Mouse (Mus musculus) heart, embryonic 14.5 days (tissue): ENCODE data around the gene Prkar2b. TPM values are rescaled to one million over a fixed set of nuclear protein-coding genes. Genes with fewer than 3 reads are reported as not detected.
A peak's percentile ranks its signal among the peaks of the same experiment; 100 is the strongest.

ENCODE experiments used
- ATAC-seq: fragments of 200-750 bp; cut with Nextera tagmentation; 2 replicates; pipeline ENCODE4 v1.8.0; 2017; ENCODE audit warnings: low read depth, moderate TSS enrichment; ENCODE audit not compliant: insufficient number of reproducible peaks, insufficient read depth, low FRiP score
- H3K27ac ChIP-seq, 2 experiments: fragments of 200-500 bp in 1 of 2; fragments of 300-500 bp in 1 of 2; sonication (generic) in 1 of 2; replicated peaks in 1 of 2; 2 replicates each; pipeline ENCODE4 v1.5.1; 2012 to 2014; ENCODE audit warnings: low read depth in 2 of 2, low read length in 2 of 2, control low read depth in 1 of 2, mild to moderate bottlenecking in 1 of 2, mixed read lengths in 1 of 2; ENCODE audit not compliant: control insufficient read depth in 1 of 2, insufficient read depth in 1 of 2
- H3K27me3 ChIP-seq: fragments of 300-500 bp; sonication (generic); 2 replicates; pipeline ENCODE4 v1.6.1; 2014; ENCODE audit warnings: mild to moderate bottlenecking, low read length, control low read depth; ENCODE audit not compliant: control insufficient read depth, insufficient read depth
- H3K36me3 ChIP-seq: fragments of 300-500 bp; sonication (generic); 2 replicates; pipeline ENCODE4 v1.6.1; 2014; ENCODE audit warnings: mild to moderate bottlenecking, control low read depth, low read length, mixed read lengths; ENCODE audit not compliant: control insufficient read depth, insufficient read depth
- H3K4me1 ChIP-seq, 2 experiments: fragments of 200-500 bp in 1 of 2; fragments of 300-500 bp in 1 of 2; sonication (generic) in 1 of 2; 2 replicates each; pipeline ENCODE4 v1.6.1; 2012 to 2014; ENCODE audit warnings: low read length in 2 of 2, control low read depth in 1 of 2, mixed read lengths in 1 of 2; ENCODE audit not compliant: control insufficient read depth in 2 of 2, insufficient read depth in 2 of 2
- H3K4me2 ChIP-seq: fragments of 300-500 bp; sonication (generic); 2 replicates; pipeline ENCODE4 v1.6.1; 2014; ENCODE audit warnings: mild to moderate bottlenecking, low read length
- H3K4me3 ChIP-seq, 2 experiments: fragments of 200-500 bp in 1 of 2; fragments of 300-500 bp in 1 of 2; sonication (generic) in 1 of 2; 2 replicates each; pipeline ENCODE4 v1.5.1; 2012 to 2014; ENCODE audit warnings: low read length in 2 of 2, mild to moderate bottlenecking in 2 of 2, control low read depth in 1 of 2, low read depth in 1 of 2, moderate library complexity in 1 of 2; ENCODE audit not compliant: control insufficient read depth in 1 of 2, insufficient read depth in 1 of 2
- H3K9ac ChIP-seq: fragments of 300-500 bp; sonication (generic); 2 replicates; pipeline ENCODE4 v1.6.1; 2014; ENCODE audit warnings: mild to moderate bottlenecking, low read length
- H3K9me3 ChIP-seq: fragments of 300-500 bp; sonication (generic); 2 replicates; pipeline ENCODE4 v1.6.1; 2016; ENCODE audit warnings: low read length, control low read depth; ENCODE audit not compliant: control insufficient read depth
- WGBS: fragments of 180-500 bp; shearing (Covaris S2); extraction: QIAGEN DNeasy Blood & Tissue Kit; methylation state at CpG from one replicate; pipeline ENCODE4 v1.1.7; 2014; 5-methylcytosine and 5-hydroxymethylcytosine counted together
- polyA plus RNA-seq: library from polyadenylated mRNA; unstranded; fragments of >200 nt; fragmentation: Nextera tagmentation; extraction: Ambion mirVana; gene quantifications from 2 replicates; pipeline ENCODE4 v1.2.1, GENCODE M21; 2014

Gene Prkar2b
- polyA plus RNA-seq, 1 experiment from 2014 or later, result 14.7 TPM

DNA sequence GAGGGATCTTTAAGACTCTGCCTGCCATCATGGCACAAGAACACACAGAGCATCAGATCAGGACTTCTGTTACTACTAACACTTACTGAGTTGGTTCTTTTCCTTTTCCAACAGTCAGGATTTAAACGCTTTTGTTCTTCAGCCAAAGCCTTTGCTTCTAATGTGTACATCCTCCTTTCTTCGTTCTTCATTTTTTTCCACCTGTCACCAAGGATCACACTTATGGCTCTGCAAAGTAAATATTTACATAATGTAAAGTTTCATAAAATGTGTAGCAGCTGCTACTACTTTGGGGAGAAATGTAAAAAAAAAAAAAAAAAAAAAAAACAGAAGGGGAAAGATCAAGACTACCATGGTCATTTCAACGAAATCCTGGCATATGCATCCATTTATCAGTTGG lies 132.6 kb downstream of the Prkar2b start:
- no peak overlapping the region for H3K9ac ChIP-seq
- no peaks in the 10 kb centered on the region for H3K27me3 ChIP-seq
- H3K4me3 ChIP-seq, result no peak overlapping the region
- WGBS, result 81% methylated on average over 3 of the region's 3 CpGs
- H3K4me2 ChIP-seq, result no peak overlapping the region
- ATAC-seq, result no peak
- H3K9me3 ChIP-seq, result no peaks in the 10 kb centered on the region
- H3K27ac ChIP-seq, result no peak overlapping the region
- H3K36me3 ChIP-seq, result peaks cover 96% of the 10 kb centered on the region
- H3K4me1 ChIP-seq, result no peaks in the 10 kb centered on the region

DNA sequence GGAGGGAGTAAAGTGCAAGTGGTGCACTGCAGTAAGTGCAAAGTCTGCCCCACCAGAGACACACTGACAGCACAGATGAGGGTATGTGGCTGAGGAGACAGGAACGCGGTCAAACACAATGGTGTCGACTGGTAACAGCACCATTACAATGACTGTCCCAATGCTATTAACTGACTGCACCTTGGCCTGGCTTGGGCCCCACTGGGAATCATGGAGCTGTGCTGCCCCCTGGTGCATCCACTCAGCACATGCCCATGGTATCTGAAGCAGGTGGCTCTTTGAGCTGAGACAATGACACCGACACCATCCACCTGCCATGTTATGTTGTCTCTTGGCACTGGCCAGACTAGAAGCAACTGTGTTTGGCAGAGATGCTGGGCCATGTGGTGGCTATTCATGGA lies 134.4 kb downstream of the Prkar2b start:
- Histone ChIP-seq H3K27ac (no peak overlapping the region), H3K36me3 (peaks cover 86% of the 10 kb centered on the region)
- no peak for ATAC-seq

DNA sequence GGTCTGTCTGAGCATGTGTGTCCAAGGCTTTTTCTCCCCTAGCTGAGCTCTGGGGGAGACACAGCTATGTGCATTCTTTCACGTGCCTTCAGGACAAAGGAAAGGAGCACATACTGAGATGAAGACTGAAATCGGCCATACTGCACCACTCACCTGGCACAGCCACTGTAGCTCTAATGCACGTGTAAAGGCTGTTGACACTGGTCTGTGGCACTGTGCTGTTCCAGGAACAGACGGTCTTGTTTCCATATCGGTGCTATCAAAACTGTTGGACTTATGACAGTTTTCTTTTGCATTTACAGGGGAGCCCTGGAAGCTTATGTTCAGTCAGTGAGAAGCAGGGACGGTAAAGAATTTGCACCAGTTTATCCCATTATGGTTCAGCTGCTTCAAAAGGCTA lies 135.8 kb downstream of the Prkar2b start:
- no peak overlapping the region for H3K4me3 ChIP-seq
- H3K27ac ChIP-seq, result no peak overlapping the region
- no peak for ATAC-seq
- 85% methylated on average over 6 of the region's 6 CpGs for WGBS
- H3K27me3 ChIP-seq, result no peaks in the 10 kb centered on the region
- H3K9ac ChIP-seq, result no peak overlapping the region
- H3K9me3 ChIP-seq, result no peaks in the 10 kb centered on the region
- H3K4me1 ChIP-seq, result no peaks in the 10 kb centered on the region
- no peak overlapping the region for H3K4me2 ChIP-seq
- H3K36me3 ChIP-seq, result peaks cover 82% of the 10 kb centered on the region

More for the DNA sequence above, 134.4 kb downstream of the Prkar2b start:
- H3K27me3 ChIP-seq, result no peaks in the 10 kb centered on the region
- H3K4me2 ChIP-seq, result no peak overlapping the region
- WGBS, result 45% methylated on average over 4 of the region's 4 CpGs
- H3K9ac ChIP-seq, result no peak overlapping the region
- no peaks in the 10 kb centered on the region for H3K4me1 ChIP-seq
- no peak overlapping the region for H3K4me3 ChIP-seq
- no peaks in the 10 kb centered on the region for H3K9me3 ChIP-seq

DNA sequence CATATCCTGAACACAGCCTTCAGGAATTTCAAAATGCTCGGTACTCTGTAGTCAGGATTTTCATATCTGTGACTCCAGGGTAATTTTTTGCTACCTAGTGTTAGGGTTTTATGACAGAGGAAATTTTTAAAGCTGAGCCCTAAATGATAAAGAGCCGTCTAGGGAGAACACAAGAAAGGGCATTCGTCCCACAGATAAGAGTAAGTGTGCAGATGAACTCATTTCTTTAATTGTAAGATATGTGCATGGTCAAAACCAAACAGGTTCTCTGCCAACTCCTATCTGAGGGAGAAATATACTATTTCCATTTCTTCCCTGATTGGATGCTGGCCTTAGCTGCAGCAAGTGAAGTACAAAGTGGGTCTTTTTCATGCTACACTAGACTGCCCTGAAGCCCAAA lies 137.0 kb downstream of the Prkar2b start:
- 72% methylated on average over 3 of the region's 3 CpGs for WGBS
- no peaks in the 10 kb centered on the region for H3K27me3 ChIP-seq
- no peak overlapping the region for H3K4me3 ChIP-seq
- H3K9ac ChIP-seq, result no peak overlapping the region
- no peaks in the 10 kb centered on the region for H3K4me1 ChIP-seq
- H3K9me3 ChIP-seq, result no peaks in the 10 kb centered on the region
- no peak for ATAC-seq
- peaks cover 81% of the 10 kb centered on the region for H3K36me3 ChIP-seq
- H3K27ac ChIP-seq, result no peak overlapping the region
- H3K4me2 ChIP-seq, result no peak overlapping the region

DNA sequence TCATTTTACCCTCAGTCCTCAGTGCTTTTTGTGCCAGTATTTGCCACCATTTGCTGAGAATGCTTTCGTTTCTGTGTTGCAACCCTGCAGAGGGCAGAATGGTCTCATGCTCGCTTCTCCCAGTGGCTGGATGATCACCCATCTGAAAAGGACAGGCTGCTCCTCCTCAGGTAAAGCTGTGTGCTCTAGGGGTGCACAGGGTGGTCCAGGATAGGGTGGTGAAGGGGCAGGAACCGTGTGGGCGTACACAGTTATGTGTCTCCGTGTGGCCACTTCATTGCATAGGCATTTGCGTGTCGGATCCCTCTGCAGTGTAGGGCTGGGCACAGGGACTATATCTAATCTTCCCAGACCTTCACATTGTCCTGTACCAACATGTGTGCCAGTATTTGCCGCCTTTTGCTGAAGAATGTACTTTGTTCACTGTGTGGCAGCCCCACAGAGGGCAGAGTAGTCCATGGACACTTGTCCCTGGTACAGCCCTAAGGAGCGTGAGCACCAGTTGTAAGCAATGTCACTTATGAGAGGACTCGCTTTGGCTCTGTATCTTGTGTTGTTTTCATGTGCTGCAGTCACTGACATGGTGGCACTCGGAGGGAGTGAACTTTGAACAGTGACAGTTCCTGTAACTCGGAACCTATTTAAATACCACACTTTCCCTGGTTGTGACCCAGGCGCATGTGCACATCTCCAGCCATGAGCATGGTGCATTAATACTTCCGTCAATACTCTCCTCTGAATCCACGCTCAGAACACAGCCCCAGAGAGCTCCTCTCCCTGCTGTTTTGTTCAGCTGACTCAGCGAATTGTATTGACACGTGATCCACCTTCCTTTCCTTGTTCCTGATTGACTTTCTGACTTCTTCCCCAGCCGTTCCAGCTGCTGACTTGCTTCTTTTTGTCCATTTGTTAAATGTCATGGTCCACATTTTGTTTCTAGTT lies 140.4 kb downstream of the Prkar2b start:
- Histone ChIP-seq H3K4me2 (no peak overlapping the region), H3K27me3 (no peaks in the 10 kb centered on the region), H3K4me1 (peaks cover 6 to 13% of the 10 kb centered on the region in 2 experiments), H3K9ac (no peak overlapping the region), H3K9me3 (no peaks in the 10 kb centered on the region), H3K4me3 (no peak overlapping the region), H3K36me3 (peaks cover 50% of the 10 kb centered on the region), H3K27ac (no peak overlapping the region)
- ATAC-seq, result no peak
- WGBS, result 85% methylated on average over 18 of the region's 18 CpGs

DNA sequence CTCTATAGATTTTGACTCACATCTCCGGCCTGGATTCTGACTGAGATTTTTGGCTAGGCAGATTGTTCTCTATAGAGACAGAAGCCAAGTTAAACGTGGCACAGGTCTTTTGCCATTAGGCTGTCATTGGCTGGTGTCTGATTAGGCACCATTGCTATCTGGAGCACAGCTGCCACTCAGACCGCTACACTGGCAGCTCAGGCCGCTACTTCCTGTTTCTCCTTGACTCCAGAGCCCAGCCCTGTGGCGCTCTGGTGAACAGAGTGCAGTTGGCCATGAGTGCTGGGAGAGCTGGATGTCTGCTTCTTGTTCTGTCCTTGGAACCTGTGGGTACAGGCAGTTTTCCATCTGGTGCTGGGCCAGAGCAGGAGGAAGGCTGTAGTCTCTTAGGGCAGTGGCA lies 143.9 kb downstream of the Prkar2b start:
- ATAC-seq, result peak; percentile 74

DNA sequence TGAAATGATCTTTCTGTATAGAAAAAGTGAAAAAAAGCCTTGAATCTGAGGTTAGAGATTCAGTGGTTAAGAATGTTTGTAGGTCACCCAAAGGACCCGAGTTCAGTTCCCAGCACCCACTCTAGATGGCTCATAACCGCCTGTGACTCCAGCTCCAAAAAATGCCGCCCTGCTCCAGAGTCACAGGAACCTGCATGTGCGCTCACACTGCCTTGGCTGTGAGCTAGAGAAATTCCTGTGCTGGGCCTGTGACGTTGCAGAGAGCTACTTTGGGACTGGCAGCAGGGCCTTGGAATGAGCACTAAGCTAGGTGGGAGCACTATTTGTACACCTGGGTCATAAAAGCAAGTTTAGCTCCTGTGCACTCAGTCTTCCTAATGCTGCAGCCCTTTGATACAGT lies 144.4 kb downstream of the Prkar2b start:
- 86% methylated on average over 5 of the region's 5 CpGs for WGBS
- H3K4me1 ChIP-seq, result peaks cover 9 to 16% of the 10 kb centered on the region in 2 experiments

More for the DNA sequence above, 143.9 kb downstream of the Prkar2b start:
- Histone ChIP-seq H3K27ac (peak overlapping the region; percentile 77 to 85), H3K4me1 (peaks cover 9 to 16% of the 10 kb centered on the region in 2 experiments), H3K9me3 (no peaks in the 10 kb centered on the region), H3K4me3 (no peak overlapping the region), H3K27me3 (no peaks in the 10 kb centered on the region), H3K4me2 (no peak overlapping the region), H3K9ac (peak overlapping the region; percentile 34; the same call in 1 of the 2 replicates), H3K36me3 (peaks cover 31% of the 10 kb centered on the region; the same call in 1 of the 2 replicates)
- 30% methylated on average over 5 of the region's 5 CpGs for WGBS

More for the DNA sequence above, 144.4 kb downstream of the Prkar2b start:
- no peak overlapping the region for H3K4me3 ChIP-seq
- no peaks in the 10 kb centered on the region for H3K27me3 ChIP-seq
- H3K9me3 ChIP-seq, result no peaks in the 10 kb centered on the region
- no peak overlapping the region for H3K4me2 ChIP-seq
- peaks cover 26% of the 10 kb centered on the region; the same call in 1 of the 2 replicates for H3K36me3 ChIP-seq
- H3K9ac ChIP-seq, result no peak overlapping the region
- H3K27ac ChIP-seq, result peak overlapping the region; percentile 77 to 85
- no peak for ATAC-seq
